Mouse (Mus musculus): ENCODE data around the gene Slc5a8. TPM values are rescaled to one million over a fixed set of nuclear protein-coding genes. Genes with fewer than 3 reads are reported as not detected.

Gene Slc5a8
- 0.03 TPM in 1 of 2 replicates, not detected in the other for polyA plus RNA-seq (2014; fragmentation: Nextera tagmentation; extraction: Ambion mirVana)

GRCm38 (mm10) chr10:88885632-88886090, at the start of gene Slc5a8:
TSS of gene Slc5a8 (plus strand) at chr10:88885992.
- H3K27me3 ChIP-seq (ENCODE audit: control insufficient read depth, insufficient read depth, low read length): peaks cover 16% of the 10 kb centered on the region
- H3K4me3 ChIP-seq (ENCODE audit: low read depth, low read length): peak within 1 kb of the TSS; percentile 25
- WGBS: 4% methylated on average over 31 of the region's 31 CpGs
- no peak within 1 kb of the TSS for H3K27ac ChIP-seq (ENCODE audit: low read depth, low read length)
- DNase-seq (ENCODE audit: low spot score) (peak; percentile 50), ATAC-seq (replicated peaks; ENCODE audit: low FRiP score) (no peak)
- H3K9ac ChIP-seq (ENCODE audit: low read length): no peak within 1 kb of the TSS
- H3K4me2 ChIP-seq (ENCODE audit: low read depth, low read length, severe bottlenecking): peak within 1 kb of the TSS; percentile 54
- H3K4me1 ChIP-seq (replicated peaks; ENCODE audit: control insufficient read depth, insufficient read depth, low read length): peaks cover 10% of the 10 kb centered on the region; the same call in 1 of the 2 replicates
- H3K9me3 ChIP-seq (ENCODE audit: control insufficient read depth, low read length): no peaks in the 10 kb centered on the region; the same call in 1 of the 2 replicates
- no peaks in the 10 kb centered on the region for H3K36me3 ChIP-seq (ENCODE audit: control insufficient read depth, insufficient read depth, low read length)

DNA sequence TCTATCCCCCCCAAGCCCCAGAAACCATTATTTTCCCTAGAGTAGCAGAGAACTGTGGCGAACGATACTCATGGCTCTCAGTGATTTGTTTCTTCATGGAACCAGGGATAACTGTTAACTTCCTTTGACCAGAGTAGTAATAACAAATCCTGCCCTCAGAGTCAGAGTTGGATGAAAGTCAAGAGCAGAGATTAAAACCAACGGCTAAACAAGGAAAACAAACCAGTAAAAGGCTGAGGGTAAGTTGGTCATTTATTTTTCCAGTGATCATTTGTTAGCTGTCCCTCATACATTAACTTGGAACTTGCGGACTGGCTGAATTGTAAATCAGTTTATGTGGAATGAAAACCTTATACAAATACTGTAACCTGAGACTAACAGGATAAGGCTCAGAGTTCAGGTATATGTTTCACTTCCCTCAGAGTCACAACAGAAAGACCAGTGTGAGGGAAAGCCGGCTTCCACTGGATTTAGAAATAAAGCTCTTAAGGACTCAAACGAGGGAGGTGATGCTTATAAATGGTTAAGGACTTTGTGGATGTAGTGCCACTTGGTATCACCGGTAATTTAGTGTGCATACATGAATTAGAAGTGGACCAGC, 36.8 kb upstream of the Slc5a8 start:
- no peaks in the 10 kb centered on the region for H3K4me1 ChIP-seq (replicated peaks; ENCODE audit: control insufficient read depth, insufficient read depth, low read length)
- H3K27ac ChIP-seq (ENCODE audit: low read depth, low read length): no peak overlapping the region
- no peak overlapping the region for H3K4me2 ChIP-seq (ENCODE audit: low read depth, low read length, severe bottlenecking)
- H3K9ac ChIP-seq (ENCODE audit: low read length): no peak overlapping the region
- ATAC-seq (replicated peaks; ENCODE audit: low FRiP score) (no peak), DNase-seq (ENCODE audit: low spot score) (no peak)
- H3K36me3 ChIP-seq (ENCODE audit: control insufficient read depth, insufficient read depth, low read length): no peaks in the 10 kb centered on the region
- H3K9me3 ChIP-seq (ENCODE audit: control insufficient read depth, low read length): no peaks in the 10 kb centered on the region
- H3K4me3 ChIP-seq (ENCODE audit: low read depth, low read length): no peak overlapping the region
- H3K27me3 ChIP-seq (ENCODE audit: control insufficient read depth, insufficient read depth, low read length): no peaks in the 10 kb centered on the region
- 88% methylated on average over 7 of the region's 7 CpGs for WGBS

- H3K4me1 ChIP-seq (replicated peaks; ENCODE audit: control insufficient read depth, insufficient read depth, low read length): no peaks in the 10 kb centered on the region
- no peak overlapping the region for H3K4me2 ChIP-seq (ENCODE audit: low read depth, low read length, severe bottlenecking)
- no peak overlapping the region for H3K9ac ChIP-seq (ENCODE audit: low read length)
- H3K9me3 ChIP-seq (ENCODE audit: control insufficient read depth, low read length): no peaks in the 10 kb centered on the region
- H3K4me3 ChIP-seq (ENCODE audit: low read depth, low read length): no peak overlapping the region
- ATAC-seq (replicated peaks; ENCODE audit: low FRiP score) (no peak), DNase-seq (ENCODE audit: low spot score) (no peak)
- no peaks in the 10 kb centered on the region for H3K27me3 ChIP-seq (ENCODE audit: control insufficient read depth, insufficient read depth, low read length)
- H3K36me3 ChIP-seq (ENCODE audit: control insufficient read depth, insufficient read depth, low read length): no peaks in the 10 kb centered on the region
- 89% methylated on average over 4 of the region's 4 CpGs for WGBS
- H3K27ac ChIP-seq (ENCODE audit: low read depth, low read length): no peak overlapping the region
Observed at GRCm38 (mm10) chr10:88849976-88850375, 35.8 kb upstream of the Slc5a8 start.

DNA sequence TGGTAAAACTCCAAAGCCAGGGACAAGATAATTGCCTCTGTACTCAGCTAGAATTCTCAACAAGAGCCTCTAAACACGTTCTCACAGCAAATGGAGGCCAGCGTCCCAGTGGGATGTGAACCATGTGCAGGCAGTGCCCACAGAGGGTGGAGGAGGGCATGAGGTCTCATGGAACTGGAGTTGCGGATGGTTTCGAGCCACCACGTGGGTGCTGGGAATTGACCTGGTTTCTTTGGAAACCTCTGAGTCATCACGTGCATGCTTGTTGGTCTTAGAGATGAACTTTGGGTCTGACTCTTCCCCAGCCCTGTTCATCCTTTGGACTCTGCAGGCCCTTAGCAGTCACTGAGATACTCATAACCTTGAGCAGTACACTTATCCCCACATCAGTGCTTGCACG, 32.5 kb upstream of the Slc5a8 start:
- ATAC-seq (replicated peaks; ENCODE audit: low FRiP score): no peak
- H3K4me2 ChIP-seq (ENCODE audit: low read depth, low read length, severe bottlenecking): no peak overlapping the region
- H3K36me3 ChIP-seq (ENCODE audit: control insufficient read depth, insufficient read depth, low read length): no peaks in the 10 kb centered on the region
- no peak overlapping the region for H3K27ac ChIP-seq (ENCODE audit: low read depth, low read length)
- no peaks in the 10 kb centered on the region for H3K9me3 ChIP-seq (ENCODE audit: control insufficient read depth, low read length)
- H3K4me1 ChIP-seq (replicated peaks; ENCODE audit: control insufficient read depth, insufficient read depth, low read length): no peaks in the 10 kb centered on the region
- DNase-seq (ENCODE audit: low spot score): no peak
- 83% methylated on average over 7 of the region's 7 CpGs for WGBS
- no peaks in the 10 kb centered on the region for H3K27me3 ChIP-seq (ENCODE audit: control insufficient read depth, insufficient read depth, low read length)
- H3K9ac ChIP-seq (ENCODE audit: low read length): no peak overlapping the region
- H3K4me3 ChIP-seq (ENCODE audit: low read depth, low read length): no peak overlapping the region

DNA sequence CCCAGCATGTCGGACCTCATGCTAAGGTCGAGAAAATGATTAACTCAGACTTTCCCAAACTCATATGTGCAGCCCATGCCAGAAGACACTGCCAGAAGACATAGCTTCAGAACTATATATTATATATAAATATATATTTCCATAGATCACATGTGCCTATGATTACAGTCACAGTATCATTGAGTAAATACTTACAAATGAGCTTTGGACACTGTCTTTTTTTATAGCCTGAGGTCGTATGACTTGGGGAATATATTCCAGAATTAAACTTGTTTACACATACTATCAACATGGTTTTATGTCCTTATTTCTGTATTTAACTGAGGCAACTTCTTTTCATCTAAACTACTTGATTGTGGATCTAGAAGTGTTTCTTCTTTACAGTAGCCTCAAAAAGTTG, 24.9 kb upstream of the Slc5a8 start:
- 79% methylated on average over 3 of the region's 3 CpGs for WGBS
- Histone ChIP-seq H3K27me3 (ENCODE audit: control insufficient read depth, insufficient read depth, low read length) (no peaks in the 10 kb centered on the region), H3K9me3 (ENCODE audit: control insufficient read depth, low read length) (no peaks in the 10 kb centered on the region), H3K4me3 (ENCODE audit: low read depth, low read length) (no peak overlapping the region), H3K36me3 (ENCODE audit: control insufficient read depth, insufficient read depth, low read length) (no peaks in the 10 kb centered on the region), H3K4me1 (replicated peaks; ENCODE audit: control insufficient read depth, insufficient read depth, low read length) (no peaks in the 10 kb centered on the region), H3K27ac (ENCODE audit: low read depth, low read length) (no peak overlapping the region), H3K4me2 (ENCODE audit: low read depth, low read length, severe bottlenecking) (no peak overlapping the region), H3K9ac (ENCODE audit: low read length) (no peak overlapping the region)
- ATAC-seq (replicated peaks; ENCODE audit: low FRiP score) (no peak), DNase-seq (ENCODE audit: low spot score) (no peak)

- H3K9ac ChIP-seq (ENCODE audit: low read length): no peak overlapping the region
- DNase-seq (ENCODE audit: low spot score) (no peak), ATAC-seq (replicated peaks; ENCODE audit: low FRiP score) (no peak)
- H3K9me3 ChIP-seq (ENCODE audit: control insufficient read depth, low read length): no peaks in the 10 kb centered on the region
- no peaks in the 10 kb centered on the region for H3K36me3 ChIP-seq (ENCODE audit: control insufficient read depth, insufficient read depth, low read length)
- no peak overlapping the region for H3K4me3 ChIP-seq (ENCODE audit: low read depth, low read length)
- H3K4me1 ChIP-seq (replicated peaks; ENCODE audit: control insufficient read depth, insufficient read depth, low read length): no peaks in the 10 kb centered on the region
- H3K27me3 ChIP-seq (ENCODE audit: control insufficient read depth, insufficient read depth, low read length): no peaks in the 10 kb centered on the region
- H3K4me2 ChIP-seq (ENCODE audit: low read depth, low read length, severe bottlenecking): no peak overlapping the region
- no peak overlapping the region for H3K27ac ChIP-seq (ENCODE audit: low read depth, low read length)
Observed at GRCm38 (mm10) chr10:88861416-88861815, 24.4 kb upstream of the Slc5a8 start.

- Histone ChIP-seq H3K4me2 (ENCODE audit: low read depth, low read length, severe bottlenecking) (no peak overlapping the region), H3K9ac (ENCODE audit: low read length) (no peak overlapping the region), H3K36me3 (ENCODE audit: control insufficient read depth, insufficient read depth, low read length) (no peaks in the 10 kb centered on the region), H3K4me3 (ENCODE audit: low read depth, low read length) (no peak overlapping the region), H3K4me1 (replicated peaks; ENCODE audit: control insufficient read depth, insufficient read depth, low read length) (no peaks in the 10 kb centered on the region), H3K27me3 (ENCODE audit: control insufficient read depth, insufficient read depth, low read length) (no peaks in the 10 kb centered on the region), H3K27ac (ENCODE audit: low read depth, low read length) (no peak overlapping the region), H3K9me3 (ENCODE audit: control insufficient read depth, low read length) (no peaks in the 10 kb centered on the region)
- ATAC-seq (replicated peaks; ENCODE audit: low FRiP score): no peak
- 89% methylated on average over 5 of the region's 5 CpGs for WGBS
- no peak for DNase-seq (ENCODE audit: low spot score)
Observed at GRCm38 (mm10) chr10:88862293-88862692, 23.5 kb upstream of the Slc5a8 start.

- no peak overlapping the region for H3K9ac ChIP-seq (ENCODE audit: low read length)
- WGBS: 70% methylated on average over 2 of the region's 2 CpGs
- ATAC-seq (replicated peaks; ENCODE audit: low FRiP score): no peak
- H3K9me3 ChIP-seq (ENCODE audit: control insufficient read depth, low read length): no peaks in the 10 kb centered on the region
- H3K4me3 ChIP-seq (ENCODE audit: low read depth, low read length): no peak overlapping the region
- H3K4me2 ChIP-seq (ENCODE audit: low read depth, low read length, severe bottlenecking): no peak overlapping the region
- no peaks in the 10 kb centered on the region for H3K27me3 ChIP-seq (ENCODE audit: control insufficient read depth, insufficient read depth, low read length)
- H3K36me3 ChIP-seq (ENCODE audit: control insufficient read depth, insufficient read depth, low read length): no peaks in the 10 kb centered on the region
- no peak overlapping the region for H3K27ac ChIP-seq (ENCODE audit: low read depth, low read length)
- H3K4me1 ChIP-seq (replicated peaks; ENCODE audit: control insufficient read depth, insufficient read depth, low read length): no peaks in the 10 kb centered on the region
- no peak for DNase-seq (ENCODE audit: low spot score)
Observed at GRCm38 (mm10) chr10:88866017-88866416, 19.8 kb upstream of the Slc5a8 start.

- WGBS: 69% methylated on average over 5 of the region's 5 CpGs
- Histone ChIP-seq H3K36me3 (ENCODE audit: control insufficient read depth, insufficient read depth, low read length) (no peaks in the 10 kb centered on the region), H3K4me3 (ENCODE audit: low read depth, low read length) (no peak overlapping the region), H3K4me1 (replicated peaks; ENCODE audit: control insufficient read depth, insufficient read depth, low read length) (no peaks in the 10 kb centered on the region), H3K4me2 (ENCODE audit: low read depth, low read length, severe bottlenecking) (no peak overlapping the region), H3K27me3 (ENCODE audit: control insufficient read depth, insufficient read depth, low read length) (no peaks in the 10 kb centered on the region), H3K27ac (ENCODE audit: low read depth, low read length) (no peak overlapping the region), H3K9me3 (ENCODE audit: control insufficient read depth, low read length) (no peaks in the 10 kb centered on the region), H3K9ac (ENCODE audit: low read length) (no peak overlapping the region)
- DNase-seq (ENCODE audit: low spot score): no peak
- no peak for ATAC-seq (replicated peaks; ENCODE audit: low FRiP score)
Observed at GRCm38 (mm10) chr10:88874870-88875269, 10.9 kb upstream of the Slc5a8 start.

Measured in forebrain, embryonic 11.5 days (tissue).